Mouse (Mus musculus): ENCODE measurements around the gene Lyrm9. TPM values are rescaled to one million over a fixed set of nuclear protein-coding genes. Genes with fewer than 3 reads are reported as not detected.

Gene Lyrm9
- polyA plus RNA-seq, 1 experiment from 2014 or later = 21.4 TPM

DNA sequence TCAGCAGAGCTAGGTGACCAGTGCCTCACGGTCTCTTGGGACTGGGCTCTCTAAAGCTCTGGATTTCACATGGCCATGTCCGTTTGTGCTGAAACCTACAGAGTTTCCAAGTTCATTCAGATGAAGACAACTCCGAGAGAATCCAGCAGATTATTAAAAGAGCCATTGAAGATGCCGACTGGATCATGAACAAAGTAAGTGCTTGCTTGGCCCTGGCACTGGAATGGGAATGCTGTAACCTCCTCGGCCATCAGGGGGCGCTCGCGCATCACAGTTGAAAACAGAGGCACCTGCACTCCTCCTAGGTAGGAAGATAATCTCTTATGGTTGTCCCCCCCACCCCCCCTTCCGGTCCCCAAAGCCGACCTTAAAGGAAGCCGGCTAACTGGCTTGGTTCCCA lies 11.6 kb downstream of the Lyrm9 start:
- no peak for ATAC-seq (ENCODE audit: low read depth)
- Histone ChIP-seq H3K9ac (no peak overlapping the region), H3K4me1 (replicated peaks) (peaks cover 55% of the 10 kb centered on the region), H3K4me3 (replicated peaks) (no peak overlapping the region), H3K27ac (no peak overlapping the region), H3K27me3 (no peaks in the 10 kb centered on the region), H3K36me3 (peaks cover 12% of the 10 kb centered on the region), H3K9me3 (replicated peaks) (no peaks in the 10 kb centered on the region), H3K4me2 (no peak overlapping the region)
- peak; percentile 61 for DNase-seq
- WGBS (ENCODE audit: insufficient replicate concordance) = 15% methylated on average over 11 of the region's 11 CpGs

DNA sequence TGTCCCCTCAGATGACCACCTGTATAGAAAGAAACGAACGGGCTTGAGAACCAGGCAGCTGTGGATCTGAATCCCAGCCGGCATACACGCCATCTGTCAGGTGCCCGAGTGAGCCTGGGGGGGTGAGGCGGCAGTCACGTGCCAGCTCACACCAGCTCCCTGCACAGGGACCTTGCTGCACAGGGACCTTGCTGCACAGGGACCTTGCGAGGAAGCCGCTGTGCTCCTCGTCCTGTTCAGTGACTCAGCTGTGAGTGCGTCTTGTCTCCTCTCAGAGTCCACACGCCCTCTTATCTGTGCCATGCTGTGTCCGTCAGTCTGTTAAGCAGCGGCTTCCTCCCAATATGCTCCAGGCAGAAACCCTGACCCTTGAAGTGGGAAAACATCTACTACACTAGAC lies 13.1 kb downstream of the Lyrm9 start:
- peaks cover 40% of the 10 kb centered on the region for H3K4me1 ChIP-seq (replicated peaks)
- H3K4me2 ChIP-seq = 0 out of 2 replicates have a peak overlapping the region, but pooled peaks have one; percentile 14
- H3K4me3 ChIP-seq (replicated peaks) = no peak overlapping the region
- WGBS (ENCODE audit: insufficient replicate concordance) = 45% methylated on average over 14 of the region's 14 CpGs
- peak overlapping the region; percentile 14; the same call in 1 of the 2 replicates for H3K9ac ChIP-seq
- H3K9me3 ChIP-seq (replicated peaks) = no peaks in the 10 kb centered on the region
- peak; percentile 74 for ATAC-seq (ENCODE audit: low read depth)
- H3K27me3 ChIP-seq = no peaks in the 10 kb centered on the region
- no peak overlapping the region for H3K27ac ChIP-seq
- H3K36me3 ChIP-seq = peaks cover 12% of the 10 kb centered on the region
- no peak for DNase-seq

DNA sequence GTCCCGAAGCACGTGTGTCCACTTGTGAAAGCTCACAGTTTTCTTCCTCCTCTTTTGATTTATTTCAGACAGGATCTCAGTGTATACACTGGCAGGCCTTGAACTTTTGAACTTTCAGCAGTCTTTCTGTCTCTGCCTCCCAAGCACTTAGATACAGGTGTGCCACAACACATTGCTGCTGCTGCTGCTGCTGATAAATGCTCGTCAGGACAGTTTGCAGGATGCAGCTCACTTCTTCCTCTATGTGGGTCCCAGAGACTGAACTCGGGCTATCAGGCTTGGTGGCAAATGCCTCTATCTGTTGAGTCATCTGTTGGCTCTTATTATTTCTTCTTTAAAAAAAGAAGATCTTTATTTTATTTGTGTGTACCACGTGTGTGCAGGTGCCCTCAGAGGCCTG lies 13.8 kb downstream of the Lyrm9 start:
- Histone ChIP-seq H3K36me3 (peaks cover 12% of the 10 kb centered on the region), H3K4me1 (replicated peaks) (peaks cover 34% of the 10 kb centered on the region), H3K27ac (no peak overlapping the region), H3K4me3 (replicated peaks) (no peak overlapping the region), H3K9me3 (replicated peaks) (no peaks in the 10 kb centered on the region), H3K4me2 (no peak overlapping the region), H3K9ac (no peak overlapping the region), H3K27me3 (no peaks in the 10 kb centered on the region)
- 60% methylated on average over 5 of the region's 5 CpGs for WGBS (ENCODE audit: insufficient replicate concordance)
- DNase-seq = no peak
- ATAC-seq (ENCODE audit: low read depth) = no peak

DNA sequence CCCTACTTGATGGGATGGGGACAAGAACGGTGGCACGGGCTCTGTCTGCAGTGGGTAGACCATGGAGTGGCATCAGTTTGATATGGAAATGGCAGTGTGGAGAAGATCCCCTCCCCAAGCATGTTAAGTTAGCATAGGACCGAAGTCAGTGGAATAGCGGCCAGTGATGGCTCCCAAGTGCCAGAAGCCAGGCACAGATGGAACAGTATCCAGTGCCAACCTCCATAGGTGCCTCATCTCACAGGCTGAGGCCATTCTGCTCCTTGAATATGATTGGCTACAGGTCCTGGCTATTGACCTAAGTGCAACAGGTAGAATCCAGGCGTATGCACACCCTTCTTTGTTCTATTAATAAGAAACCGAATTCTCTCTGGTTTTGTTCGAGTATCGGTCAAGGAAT lies 15.6 kb downstream of the Lyrm9 start:
- 86% methylated on average over 8 of the region's 8 CpGs for WGBS (ENCODE audit: insufficient replicate concordance)
- no peaks in the 10 kb centered on the region for H3K9me3 ChIP-seq (replicated peaks)
- no peak overlapping the region for H3K4me2 ChIP-seq
- peaks cover 12% of the 10 kb centered on the region for H3K36me3 ChIP-seq
- no peaks in the 10 kb centered on the region for H3K27me3 ChIP-seq
- peaks cover 26% of the 10 kb centered on the region for H3K4me1 ChIP-seq (replicated peaks)
- H3K9ac ChIP-seq = no peak overlapping the region
- no peak overlapping the region for H3K27ac ChIP-seq
- H3K4me3 ChIP-seq (replicated peaks) = no peak overlapping the region
- ATAC-seq (ENCODE audit: low read depth) (no peak), DNase-seq (no peak)

DNA sequence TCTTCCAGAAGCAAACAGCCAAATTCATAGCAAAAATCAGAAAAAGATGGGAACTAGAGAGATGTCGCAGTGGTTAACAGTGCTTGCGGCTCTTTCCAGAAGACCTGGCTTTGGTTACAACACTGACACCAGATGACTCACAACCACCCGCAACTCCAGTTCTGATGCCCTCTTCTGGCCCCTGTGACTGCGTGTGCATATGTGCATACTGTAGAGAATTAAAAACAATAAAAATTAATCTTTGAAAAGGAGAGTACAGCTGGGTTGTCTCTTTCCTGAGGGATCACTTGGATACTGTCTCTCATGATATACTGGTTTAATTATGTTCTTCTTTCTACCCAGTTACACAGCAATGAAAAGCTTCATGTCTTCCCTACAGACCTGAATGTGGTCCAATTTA lies 20.2 kb downstream of the Lyrm9 start:
- Histone ChIP-seq H3K9ac (no peak overlapping the region), H3K27me3 (no peaks in the 10 kb centered on the region), H3K4me2 (no peak overlapping the region), H3K4me3 (replicated peaks) (no peak overlapping the region), H3K4me1 (replicated peaks) (peaks cover 2% of the 10 kb centered on the region; the same call in 1 of the 2 replicates), H3K9me3 (replicated peaks) (no peaks in the 10 kb centered on the region), H3K36me3 (no peaks in the 10 kb centered on the region), H3K27ac (no peak overlapping the region)
- DNase-seq (no peak), ATAC-seq (ENCODE audit: low read depth) (no peak)
- 82% methylated on average over 4 of the region's 4 CpGs for WGBS (ENCODE audit: insufficient replicate concordance)

GRCm38 (mm10) chr11:78847884-78848848 lies 21.8 kb downstream of the Lyrm9 start:
- Histone ChIP-seq H3K27ac (0 out of 2 replicates have a peak overlapping the region, but pooled peaks have one; percentile 20), H3K27me3 (no peaks in the 10 kb centered on the region), H3K9ac (no peak overlapping the region), H3K9me3 (replicated peaks) (no peaks in the 10 kb centered on the region), H3K36me3 (no peaks in the 10 kb centered on the region), H3K4me3 (replicated peaks) (no peak overlapping the region), H3K4me2 (no peak overlapping the region), H3K4me1 (replicated peaks) (peaks cover 5% of the 10 kb centered on the region; the same call in 1 of the 2 replicates)
- no peak; the same call in 1 of the 2 replicates for ATAC-seq (ENCODE audit: low read depth)
- DNase-seq = no peak
- WGBS (ENCODE audit: insufficient replicate concordance) = 34% methylated on average over 7 of the region's 7 CpGs

DNA sequence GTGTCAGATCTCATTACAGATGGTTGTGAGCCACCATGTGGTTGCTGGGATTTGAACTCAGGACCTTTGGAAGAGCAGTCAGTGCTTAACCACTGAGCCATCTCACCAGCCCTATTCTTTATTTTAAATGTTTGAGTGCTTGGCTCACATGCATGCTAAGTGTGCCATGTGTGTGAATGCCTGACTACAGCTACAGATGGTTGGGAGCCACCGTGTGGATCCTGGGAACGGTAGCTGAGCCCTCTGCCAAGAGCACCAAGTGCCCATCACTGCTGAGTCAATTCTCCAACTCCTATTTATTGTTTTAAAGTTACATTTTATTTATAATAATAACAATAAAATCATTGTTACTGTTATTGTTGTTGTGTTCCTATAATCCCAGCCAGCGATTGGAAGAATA lies 23.5 kb downstream of the Lyrm9 start:
- Histone ChIP-seq H3K36me3 (no peaks in the 10 kb centered on the region), H3K4me2 (no peak overlapping the region), H3K27me3 (no peaks in the 10 kb centered on the region), H3K4me3 (replicated peaks) (no peak overlapping the region), H3K9me3 (replicated peaks) (no peaks in the 10 kb centered on the region), H3K4me1 (replicated peaks) (peaks cover 5% of the 10 kb centered on the region; the same call in 1 of the 2 replicates), H3K9ac (no peak overlapping the region), H3K27ac (no peak overlapping the region)
- WGBS (ENCODE audit: insufficient replicate concordance) = 85% methylated on average over 3 of the region's 3 CpGs
- ATAC-seq (ENCODE audit: low read depth) (no peak), DNase-seq (no peak)

DNA sequence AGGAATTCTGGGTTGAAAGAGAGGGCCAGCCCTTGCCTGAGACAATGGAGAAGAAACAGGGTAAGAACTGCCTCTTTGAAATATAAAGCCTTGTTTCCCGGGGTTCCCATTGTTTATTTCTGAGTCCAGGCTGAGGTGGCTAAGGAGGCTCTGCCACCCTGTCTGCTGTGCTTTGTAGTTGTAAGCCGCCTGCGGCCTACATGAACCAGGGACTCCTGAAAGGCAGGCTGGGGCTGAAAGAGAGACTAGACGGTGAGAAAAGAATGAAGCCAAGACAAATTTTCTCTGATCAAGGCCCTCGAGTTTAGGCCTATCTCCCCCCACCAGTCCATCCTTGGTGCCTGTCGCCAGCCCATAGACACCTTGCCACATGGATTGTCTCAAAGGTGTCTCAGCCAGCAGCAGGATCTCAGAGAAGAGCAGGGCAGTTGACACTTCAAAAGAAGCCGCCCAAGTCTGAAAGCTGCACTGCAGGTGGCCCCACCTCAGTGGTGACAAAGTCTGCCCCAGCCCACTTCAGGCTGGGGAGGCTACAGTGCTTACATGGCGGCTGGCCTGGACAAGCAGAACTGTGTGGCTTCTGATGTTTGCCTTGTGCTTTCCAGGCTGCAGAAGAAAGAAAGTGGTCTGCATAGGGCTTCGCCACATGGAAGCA lies 25.0 kb downstream of the Lyrm9 start:
- no peak for ATAC-seq (ENCODE audit: low read depth)
- no peaks in the 10 kb centered on the region for H3K27me3 ChIP-seq
- 53% methylated on average over 9 of the region's 9 CpGs for WGBS (ENCODE audit: insufficient replicate concordance)

GRCm38 (mm10) chr11:78851871-78852265 lies 25.5 kb downstream of the Lyrm9 start:
- ATAC-seq (ENCODE audit: low read depth) (no peak), DNase-seq (no peak)
- WGBS (ENCODE audit: insufficient replicate concordance) = 47% methylated on average over 6 of the region's 6 CpGs
- H3K27me3 ChIP-seq = no peaks in the 10 kb centered on the region
- H3K9ac ChIP-seq = no peak overlapping the region
- H3K4me1 ChIP-seq (replicated peaks) = peaks cover 5% of the 10 kb centered on the region; the same call in 1 of the 2 replicates
- no peak overlapping the region for H3K4me2 ChIP-seq
- H3K36me3 ChIP-seq = no peaks in the 10 kb centered on the region
- H3K4me3 ChIP-seq (replicated peaks) = no peak overlapping the region
- no peak overlapping the region for H3K27ac ChIP-seq
- H3K9me3 ChIP-seq (replicated peaks) = no peaks in the 10 kb centered on the region

More for the DNA sequence above, 25.0 kb downstream of the Lyrm9 start:
- no peak overlapping the region for H3K27ac ChIP-seq
- H3K36me3 ChIP-seq = no peaks in the 10 kb centered on the region
- no peak overlapping the region for H3K4me2 ChIP-seq
- peaks cover 5% of the 10 kb centered on the region; the same call in 1 of the 2 replicates for H3K4me1 ChIP-seq (replicated peaks)
- no peak overlapping the region for H3K9ac ChIP-seq
- H3K4me3 ChIP-seq (replicated peaks) = no peak overlapping the region
- no peak for DNase-seq
- H3K9me3 ChIP-seq (replicated peaks) = no peaks in the 10 kb centered on the region

GRCm38 (mm10) chr11:78852529-78852928 lies 26.1 kb downstream of the Lyrm9 start:
- H3K4me2 ChIP-seq = no peak overlapping the region
- 75% methylated on average over 11 of the region's 11 CpGs for WGBS (ENCODE audit: insufficient replicate concordance)
- ATAC-seq (ENCODE audit: low read depth) = no peak

DNA sequence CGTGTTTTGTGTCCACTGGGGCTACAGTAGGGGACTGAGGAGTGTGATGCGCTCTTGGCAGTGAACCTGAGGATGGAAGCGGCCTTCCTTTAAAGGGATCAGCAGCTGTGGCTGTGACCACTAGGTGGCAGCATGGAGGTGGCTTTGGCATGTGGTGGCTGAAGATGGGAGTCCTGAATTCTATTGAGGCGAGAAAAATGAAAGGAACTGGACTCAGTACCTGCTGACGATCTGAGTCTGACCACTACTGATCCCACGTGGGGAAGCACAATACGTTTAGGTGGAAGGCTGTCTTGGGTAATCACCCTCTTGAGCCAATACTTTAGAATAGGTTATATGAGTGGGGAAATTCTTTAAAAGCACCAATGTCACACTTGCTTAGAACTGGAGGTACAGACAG lies 29.9 kb downstream of the Lyrm9 start:
- ATAC-seq (ENCODE audit: low read depth) (no peak), DNase-seq (peak; percentile 47)
- Histone ChIP-seq H3K4me2 (no peak overlapping the region), H3K9me3 (replicated peaks) (no peaks in the 10 kb centered on the region), H3K27me3 (peaks cover 7% of the 10 kb centered on the region; the same call in 1 of the 2 replicates), H3K36me3 (no peaks in the 10 kb centered on the region), H3K27ac (no peak overlapping the region), H3K9ac (no peak overlapping the region), H3K4me3 (replicated peaks) (no peak overlapping the region), H3K4me1 (replicated peaks) (peaks cover 2% of the 10 kb centered on the region; the same call in 1 of the 2 replicates)
- WGBS (ENCODE audit: insufficient replicate concordance) = 10% methylated on average over 7 of the region's 7 CpGs

More at GRCm38 (mm10) chr11:78852529-78852928, 26.1 kb downstream of the Lyrm9 start:
- no peaks in the 10 kb centered on the region for H3K36me3 ChIP-seq
- no peaks in the 10 kb centered on the region for H3K27me3 ChIP-seq
- no peak overlapping the region for H3K9ac ChIP-seq
- peaks cover 5% of the 10 kb centered on the region; the same call in 1 of the 2 replicates for H3K4me1 ChIP-seq (replicated peaks)
- H3K4me3 ChIP-seq (replicated peaks) = no peak overlapping the region
- DNase-seq = no peak
- no peak overlapping the region for H3K27ac ChIP-seq
- no peaks in the 10 kb centered on the region for H3K9me3 ChIP-seq (replicated peaks)
